Mouse (Mus musculus) myocyte (in vitro differentiated cells): ENCODE data around the gene Dync1li1.

Source experiments
- CEBPB ChIP-seq: IDR thresholded peaks from 2 replicates; pipeline ENCODE4 v1.6.1; 2011; ENCODE audit warnings: mild to moderate bottlenecking, moderate library complexity; ENCODE audit not compliant: poor library complexity, insufficient read depth, severe bottlenecking
- POLR2A ChIP-seq: IDR thresholded peaks from one replicate; pipeline ENCODE4 v1.6.1; 2011; ENCODE audit warnings: low read depth, mild to moderate bottlenecking, control low read depth, moderate library complexity; ENCODE audit not compliant: insufficient read length

DNA sequence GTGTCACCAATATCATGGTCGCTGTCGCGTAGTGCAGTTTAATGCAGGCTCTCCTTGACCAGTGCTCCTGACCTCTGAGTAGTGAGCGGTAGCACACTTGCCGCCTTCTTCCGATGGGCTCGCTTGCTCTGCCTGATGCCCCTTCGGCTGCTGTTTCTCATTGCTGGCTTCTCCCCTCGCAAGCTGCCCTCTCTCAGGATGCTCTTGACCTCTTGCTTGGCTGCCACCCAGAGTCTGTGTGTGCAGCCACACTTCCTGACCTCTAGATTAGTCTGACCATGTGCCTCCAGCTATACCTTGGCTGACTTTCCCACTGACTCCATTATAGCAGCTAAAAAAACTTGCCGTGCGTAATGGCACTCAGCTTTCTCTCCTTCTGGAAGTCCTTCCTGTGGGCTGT, 47.9 kb downstream of the Dync1li1 start:
- TF ChIP-seq POLR2A (no peak), CEBPB (no peak)
